In the genomic region with DNA sequence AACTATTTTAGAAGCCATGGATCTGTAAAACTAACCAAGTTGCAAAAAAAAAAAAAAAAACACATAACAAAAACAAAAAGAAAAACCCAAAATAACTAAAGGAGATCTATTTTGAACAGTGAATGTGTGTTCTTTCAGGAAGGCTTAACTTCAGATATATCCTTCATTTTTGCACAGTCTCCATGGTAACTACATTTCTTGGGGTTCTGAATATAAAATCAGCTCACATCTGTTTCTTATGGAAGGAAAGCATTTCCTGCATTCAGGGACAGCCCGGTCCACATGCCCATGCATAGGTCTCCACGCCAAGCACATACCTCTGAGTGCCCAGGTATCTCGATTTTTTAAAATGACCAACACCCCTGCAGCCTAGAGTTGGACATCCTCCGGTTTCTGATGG, we compare ENCODE assay signal across 13 mouse cellular contexts.
"Had no signal": no experiment of that assay in that cellular context is flagged by ENCODE, and none has a peak within 500 bp of the region (broad histone marks: within the 10 kb centered on the region; RNA-seq: fewer than 3 reads in every experiment).

No protein-coding gene starts in this region.

- DNase-seq: kidney, adult 18-20 months; kidney, adult 9 months; kidney, postnatal 14 days; kidney, postnatal 4 days; liver; lung, adult 2 months; lung, postnatal 14 days; lung, postnatal 4 days; midbrain, embryonic 14.5 days; right cerebral cortex, postnatal 25 days; thymus, adult 2 months; thymus, postnatal 14 days; thymus, postnatal 4 days had no signal
